Mouse (Mus musculus) heart, embryonic 13.5 days (tissue): ENCODE data around the gene Emc7. TPM values are rescaled to one million over a fixed set of nuclear protein-coding genes. Genes with fewer than 3 reads are reported as not detected.

ENCODE experiments used
- polyA plus RNA-seq: library from polyadenylated mRNA; unstranded; fragments of >200 nt; fragmentation: Nextera tagmentation; extraction: Ambion mirVana; gene quantifications from 2 replicates; pipeline ENCODE4 v1.2.1, GENCODE M21; 2015

Emc7 gene
- polyA plus RNA-seq, 1 experiment from 2014 or later, result 17.5 TPM

Other genes starting within 250 kb of the Emc7 start
- gene Lpcat4, start 215.5 kb upstream of the Emc7 start, polyA plus RNA-seq, result 13.6 and 14.5 TPM in 2 replicates
- 0.04 and 0.05 TPM in 2 replicates for gene Nutm1, start 195.7 kb upstream of the Emc7 start, polyA plus RNA-seq
- 155 and 186 TPM in 2 replicates for gene Nop10, start 193.1 kb upstream of the Emc7 start, polyA plus RNA-seq
- gene Slc12a6, start 189.2 kb upstream of the Emc7 start, polyA plus RNA-seq, result 8.4 and 9.5 TPM in 2 replicates
- gene Gm21985, start 188.7 kb upstream of the Emc7 start, polyA plus RNA-seq, result not detected in 2 replicates
- 96.8 and 109 TPM in 2 replicates for gene Emc4, start 87.0 kb upstream of the Emc7 start, polyA plus RNA-seq
- 22.0 and 22.3 TPM in 2 replicates for gene Katnbl1, start 75.8 kb upstream of the Emc7 start, polyA plus RNA-seq
- gene Chrm5, start 25.8 kb downstream of the Emc7 start, polyA plus RNA-seq, result not detected in 2 replicates
- gene Aven, start 38.0 kb downstream of the Emc7 start, polyA plus RNA-seq, result 6.2 and 6.9 TPM in 2 replicates